Mouse (Mus musculus) hindbrain, postnatal 0 days (tissue): ENCODE data around the gene Psma7. TPM values are rescaled to one million over a fixed set of nuclear protein-coding genes. Genes with fewer than 3 reads are reported as not detected.

ENCODE experiments used
- ATAC-seq: fragments of 200-750 bp; cut with Nextera tagmentation; 2 replicates; pipeline ENCODE4 v1.8.0; 2017; ENCODE audit warnings: mild to moderate bottlenecking, moderate TSS enrichment, moderate library complexity
- DNase-seq: peaks from one replicate; pipeline ENCODE4 v3.0.0-alpha.2; 2015; ENCODE audit warnings: low spot score
- H3K27ac ChIP-seq: fragments of 300-500 bp; sonication (generic); 2 replicates; pipeline ENCODE4 v1.5.1; 2014; ENCODE audit warnings: mild to moderate bottlenecking
- H3K27me3 ChIP-seq: fragments of 300-500 bp; sonication (generic); 2 replicates; pipeline ENCODE4 v1.6.1; 2014; ENCODE audit warnings: low read length, mixed read lengths; ENCODE audit not compliant: insufficient read depth
- H3K36me3 ChIP-seq: fragments of 300-500 bp; sonication (generic); 2 replicates; pipeline ENCODE4 v1.6.1; 2014; ENCODE audit warnings: low read length, mixed read lengths; ENCODE audit not compliant: insufficient read depth
- H3K4me1 ChIP-seq: fragments of 300-500 bp; sonication (generic); 2 replicates; pipeline ENCODE4 v1.6.1; 2014; ENCODE audit warnings: antibody characterized with exemption, low read length, mixed read lengths; ENCODE audit not compliant: insufficient read depth
- H3K4me2 ChIP-seq: fragments of 300-500 bp; sonication (generic); 2 replicates; pipeline ENCODE4 v1.6.1; 2014; ENCODE audit warnings: low read depth, mild to moderate bottlenecking, low read length, moderate library complexity, mixed read lengths
- H3K4me3 ChIP-seq: fragments of 300-500 bp; sonication (generic); 2 replicates; pipeline ENCODE4 v1.5.1; 2014; ENCODE audit warnings: low read length
- H3K9ac ChIP-seq: fragments of 300-500 bp; sonication (generic); replicated peaks from 2 replicates; pipeline ENCODE4 v1.6.1; 2014; ENCODE audit warnings: mild to moderate bottlenecking, low read length, moderate library complexity, mixed read lengths
- H3K9me3 ChIP-seq: fragments of 300-500 bp; sonication (generic); 2 replicates; pipeline ENCODE4 v1.6.1; 2016; ENCODE audit warnings: low read length, mixed read lengths
- CTCF ChIP-seq: IDR thresholded peaks from 2 replicates; pipeline ENCODE4 v1.5.1; 2016; ENCODE audit warnings: antibody characterized with exemption, control low read depth, low read depth
- WGBS: fragments of 180-500 bp; shearing (Covaris S2); extraction: QIAGEN DNeasy Blood & Tissue Kit; methylation state at CpG from one replicate; pipeline ENCODE4 v1.1.7; 2014; 5-methylcytosine and 5-hydroxymethylcytosine counted together
- polyA plus RNA-seq: library from polyadenylated mRNA; unstranded; fragments of >200 nt; fragmentation: Nextera tagmentation; extraction: Ambion mirVana; gene quantifications from 2 replicates; pipeline ENCODE4 v1.2.1, GENCODE M21; 2015
- total RNA-seq: library from RNA; depleted of rRNA; stranded (reverse); fragments of >200 nt; gene quantifications from 2 replicates; pipeline ENCODE4 v1.2.3, GENCODE M21; 2014

Gene Psma7
- total and polyA plus RNA-seq, 2 experiments from 2014 or later, result 196 to 585 TPM

DNA sequence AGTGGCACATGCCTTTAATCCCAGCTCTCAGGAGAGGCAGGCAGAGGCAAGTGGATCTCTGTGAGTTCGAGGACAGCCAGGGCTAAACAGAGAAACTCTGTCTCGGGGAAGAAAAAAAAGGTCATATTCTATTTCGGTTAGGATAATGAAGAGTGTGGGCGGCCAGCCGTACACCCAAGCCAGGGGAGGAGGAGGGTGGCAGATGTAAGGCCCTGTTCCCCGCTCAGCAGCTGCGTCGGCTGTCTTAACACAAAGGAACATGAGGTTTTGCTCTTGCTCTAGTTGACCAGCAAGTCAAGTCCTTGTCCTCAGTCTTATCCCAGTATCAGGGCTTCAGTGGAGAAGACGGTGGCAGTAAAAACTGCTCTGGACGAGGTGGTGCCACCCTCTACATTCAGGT is 40.8 kb upstream of the Psma7 start:
- peaks cover 20% of the 10 kb centered on the region; the same call in 1 of the 2 replicates for H3K36me3 ChIP-seq
- ATAC-seq (no peak), DNase-seq (no peak)
- whole genome bisulfite sequencing, result 89% methylated on average over 10 of the region's 10 CpGs
- no peak overlapping the region for H3K27ac ChIP-seq
- H3K4me1 ChIP-seq, result no peaks in the 10 kb centered on the region
- no peak overlapping the region for H3K4me3 ChIP-seq
- H3K9me3 ChIP-seq, result no peaks in the 10 kb centered on the region
- H3K27me3 ChIP-seq, result no peaks in the 10 kb centered on the region
- no peak overlapping the region for H3K4me2 ChIP-seq
- H3K9ac ChIP-seq, result no peak overlapping the region
- no peak for TF ChIP-seq CTCF

- peaks cover 25% of the 10 kb centered on the region; the same call in 1 of the 2 replicates for H3K36me3 ChIP-seq
- 88% methylated on average over 8 of the region's 8 CpGs for WGBS
- TF ChIP-seq CTCF, result no peak
Observed at GRCm38 (mm10) chr2:180080680-180081079, 38.4 kb upstream of the Psma7 start.

DNA sequence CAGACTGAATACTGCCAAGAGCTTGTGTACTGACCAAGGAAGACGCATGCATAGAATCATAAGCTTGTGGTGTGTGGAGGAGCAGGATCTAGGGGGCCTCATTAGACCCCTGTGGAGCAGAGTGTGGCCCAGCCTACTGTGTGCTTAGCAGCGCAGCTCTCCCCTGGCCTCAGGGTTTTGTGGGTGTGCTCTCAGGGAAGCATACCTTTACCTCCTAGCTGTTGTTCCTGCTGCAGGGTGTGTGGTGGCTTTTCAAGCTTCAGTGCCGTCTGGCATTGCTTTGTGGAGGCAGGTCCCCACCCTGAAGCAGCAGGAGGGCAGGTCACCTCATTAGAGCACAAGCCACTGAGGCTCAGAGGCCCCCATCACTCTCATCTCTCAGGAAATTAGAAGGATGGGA is 35.4 kb upstream of the Psma7 start:
- 66% methylated on average over 3 of the region's 3 CpGs for WGBS
- no peak for DNase-seq

More at GRCm38 (mm10) chr2:180080680-180081079, 38.4 kb upstream of the Psma7 start:
- H3K27me3 ChIP-seq, result no peaks in the 10 kb centered on the region
- no peaks in the 10 kb centered on the region for H3K4me1 ChIP-seq
- no peak overlapping the region for H3K4me2 ChIP-seq
- ATAC-seq (no peak), DNase-seq (no peak)
- H3K27ac ChIP-seq, result no peak overlapping the region
- no peak overlapping the region for H3K4me3 ChIP-seq
- no peaks in the 10 kb centered on the region for H3K9me3 ChIP-seq
- H3K9ac ChIP-seq, result no peak overlapping the region

DNA sequence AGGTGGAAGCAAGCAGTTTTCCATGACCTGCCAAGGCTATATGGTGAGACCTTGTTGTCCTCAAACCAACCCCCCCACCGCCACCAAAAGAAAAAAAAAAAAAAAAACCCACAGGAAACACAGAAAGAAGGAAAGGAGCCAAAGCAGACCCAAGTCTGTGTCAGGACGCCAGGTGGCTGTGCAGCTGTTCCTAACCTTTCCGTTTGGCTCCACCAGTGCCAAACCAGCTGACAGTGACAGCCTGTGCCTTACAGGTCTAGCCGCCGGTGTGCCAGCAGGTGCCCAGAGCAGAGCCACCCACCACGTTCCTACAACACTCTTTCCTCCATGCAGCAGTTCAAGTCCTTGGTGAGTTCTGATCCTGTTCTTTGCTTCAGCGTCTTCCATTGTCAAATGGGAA is 30.7 kb upstream of the Psma7 start:
- Histone ChIP-seq H3K27me3 (no peaks in the 10 kb centered on the region), H3K4me1 (peaks cover 6% of the 10 kb centered on the region; the same call in 1 of the 2 replicates), H3K4me2 (no peak overlapping the region), H3K36me3 (peaks cover 11% of the 10 kb centered on the region; the same call in 1 of the 2 replicates), H3K9me3 (no peaks in the 10 kb centered on the region), H3K9ac (no peak overlapping the region), H3K4me3 (no peak overlapping the region), H3K27ac (no peak overlapping the region)
- ATAC-seq, result no peak
- TF ChIP-seq CTCF, result no peak
- no peak for DNase-seq
- 84% methylated on average over 7 of the region's 7 CpGs for WGBS

More for the DNA sequence above, 35.4 kb upstream of the Psma7 start:
- ATAC-seq, result no peak
- Histone ChIP-seq H3K9me3 (no peaks in the 10 kb centered on the region), H3K4me2 (no peak overlapping the region), H3K36me3 (peaks cover 13% of the 10 kb centered on the region; the same call in 1 of the 2 replicates), H3K27me3 (no peaks in the 10 kb centered on the region), H3K9ac (no peak overlapping the region), H3K27ac (no peak overlapping the region), H3K4me3 (no peak overlapping the region), H3K4me1 (no peaks in the 10 kb centered on the region)
- no peak for TF ChIP-seq CTCF

DNA sequence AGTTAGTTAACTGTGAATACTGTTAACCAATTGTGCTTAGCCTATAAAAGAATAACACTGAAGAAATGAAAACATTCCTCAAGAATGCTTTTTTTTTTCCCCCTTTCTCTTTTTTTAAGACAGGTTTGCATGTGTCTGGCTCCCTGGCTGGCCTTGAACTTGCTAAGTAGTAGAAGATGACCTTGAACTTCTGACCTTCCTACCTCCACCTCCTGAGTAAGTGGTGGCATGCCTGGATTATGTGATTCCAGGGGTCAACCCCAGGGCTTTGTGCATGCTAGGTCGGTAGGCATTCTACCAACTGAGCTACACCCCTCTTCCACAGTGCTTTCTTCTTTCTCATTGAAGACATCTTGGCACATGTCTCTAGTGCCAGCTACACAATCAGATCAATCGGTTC is 29.4 kb upstream of the Psma7 start:
- H3K4me2 ChIP-seq, result no peak overlapping the region
- H3K4me1 ChIP-seq, result peaks cover 6% of the 10 kb centered on the region; the same call in 1 of the 2 replicates
- peaks cover 11% of the 10 kb centered on the region for H3K36me3 ChIP-seq
- TF ChIP-seq CTCF, result no peak
- H3K9me3 ChIP-seq, result no peaks in the 10 kb centered on the region
- DNase-seq (no peak), ATAC-seq (no peak)
- no peak overlapping the region for H3K4me3 ChIP-seq
- no peaks in the 10 kb centered on the region for H3K27me3 ChIP-seq
- 85% methylated on average over 2 of the region's 2 CpGs for WGBS
- no peak overlapping the region for H3K9ac ChIP-seq
- no peak overlapping the region for H3K27ac ChIP-seq

DNA sequence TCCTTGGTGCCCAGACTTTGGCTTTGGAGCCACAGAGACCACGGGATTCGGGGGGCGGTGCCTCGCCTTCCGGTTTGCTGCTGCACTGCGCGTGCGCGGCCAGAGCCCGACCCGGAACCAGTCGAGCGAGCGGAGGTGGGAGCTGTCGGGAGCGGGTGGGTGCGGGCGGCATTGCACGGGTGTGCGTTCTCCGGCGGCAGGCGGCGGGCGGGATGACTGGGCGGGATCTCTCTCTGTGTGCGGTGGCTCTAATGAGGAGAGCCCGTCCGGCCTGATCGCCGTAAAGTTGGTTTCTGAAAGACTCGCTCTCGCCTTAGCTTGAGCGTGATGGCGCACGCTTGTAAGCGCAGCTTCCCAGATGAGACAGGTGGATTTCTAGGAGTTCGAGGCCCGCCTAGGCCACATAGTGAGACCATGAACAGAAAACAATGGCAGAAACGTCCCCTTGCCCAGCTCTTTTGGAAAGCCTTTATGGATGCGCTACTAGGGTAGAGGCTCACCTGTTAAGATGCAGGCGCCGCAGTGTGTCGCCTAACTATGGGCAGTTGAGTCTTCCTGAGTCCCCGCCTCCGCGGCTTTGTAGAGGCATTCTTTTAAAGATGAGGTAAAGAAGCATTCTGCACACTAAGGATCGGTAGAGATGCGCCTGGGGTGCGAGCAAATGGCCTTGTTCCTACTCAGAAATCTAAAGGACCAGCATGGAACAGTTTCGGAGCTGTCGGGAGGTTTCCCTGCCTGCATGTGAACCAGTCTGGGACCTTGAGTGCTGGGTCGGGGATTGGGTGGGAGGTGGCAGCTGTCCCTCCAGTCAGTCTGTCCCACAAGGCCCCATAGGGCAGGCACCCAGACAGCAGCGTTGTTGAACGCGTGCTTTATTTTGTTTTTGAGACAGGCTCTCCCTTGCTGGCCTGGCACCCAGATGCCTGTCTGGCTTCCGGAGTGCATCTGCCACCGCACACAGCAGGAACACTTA is 28.5 kb upstream of the Psma7 start, which contains the start of gene Mtg2:
TSS of gene Mtg2 (plus strand) at position 108 of the 973 bp plus-strand sequence.
- 2% methylated on average over 51 of the region's 58 CpGs for WGBS
- no peak for TF ChIP-seq CTCF

More for the DNA sequence above, 28.5 kb upstream of the Psma7 start, which contains the start of gene Mtg2:
- Histone ChIP-seq H3K4me2 (peak within 1 kb of the TSS; percentile 98), H3K27me3 (no peaks in the 10 kb centered on the region), H3K9me3 (no peaks in the 10 kb centered on the region), H3K9ac (peak within 1 kb of the TSS; percentile 73), H3K36me3 (peaks cover 11% of the 10 kb centered on the region), H3K4me3 (peak within 1 kb of the TSS; percentile 65), H3K27ac (peak within 1 kb of the TSS; percentile 94), H3K4me1 (peaks cover 6% of the 10 kb centered on the region; the same call in 1 of the 2 replicates)
- peak; percentile 97 for ATAC-seq
- DNase-seq, result peak; percentile 95
